Mouse (Mus musculus) heart, postnatal 0 days (tissue): ENCODE measurements around the gene Mmel1. TPM values are rescaled to one million over a fixed set of nuclear protein-coding genes. Genes with fewer than 3 reads are reported as not detected.
A peak's percentile ranks its signal among the peaks of the same experiment; 100 is the strongest.

Source experiments
- ATAC-seq: fragments of 200-750 bp; cut with Nextera tagmentation; 2 replicates; pipeline ENCODE4 v1.8.0; 2017; ENCODE audit warnings: low read depth, moderate number of reproducible peaks, moderate library complexity; ENCODE audit not compliant: insufficient read depth
- DNase-seq: peaks from one replicate; pipeline ENCODE4 v3.0.0-alpha.2; 2016; ENCODE audit warnings: low spot score
- H3K27ac ChIP-seq: fragments of 300-500 bp; sonication (generic); 2 replicates; pipeline ENCODE4 v1.5.1; 2014; ENCODE audit warnings: low read depth, mild to moderate bottlenecking
- H3K27me3 ChIP-seq: fragments of 300-500 bp; sonication (generic); 2 replicates; pipeline ENCODE4 v1.6.1; 2014; ENCODE audit warnings: low read length, mixed read lengths; ENCODE audit not compliant: control insufficient read depth, insufficient read depth
- H3K36me3 ChIP-seq: fragments of 300-500 bp; sonication (generic); replicated peaks from 2 replicates; pipeline ENCODE4 v1.6.1; 2014; ENCODE audit warnings: low read length, mixed read lengths; ENCODE audit not compliant: control insufficient read depth, insufficient read depth
- H3K4me1 ChIP-seq: fragments of 300-500 bp; sonication (generic); 2 replicates; pipeline ENCODE4 v1.6.1; 2014; ENCODE audit warnings: antibody characterized with exemption; ENCODE audit not compliant: control insufficient read depth, insufficient read depth
- H3K4me2 ChIP-seq: fragments of 300-500 bp; sonication (generic); 2 replicates; pipeline ENCODE4 v1.6.1; 2014; ENCODE audit warnings: low read depth, mild to moderate bottlenecking, low read length, moderate library complexity
- H3K4me3 ChIP-seq: fragments of 300-500 bp; sonication (generic); 2 replicates; pipeline ENCODE4 v1.5.1; 2014; ENCODE audit warnings: low read depth, low read length
- H3K9ac ChIP-seq: fragments of 300-500 bp; sonication (generic); replicated peaks from 2 replicates; pipeline ENCODE4 v1.6.1; 2014; ENCODE audit warnings: low read depth, low read length, mixed read lengths
- H3K9me3 ChIP-seq: fragments of 300-500 bp; sonication (generic); replicated peaks from 2 replicates; pipeline ENCODE4 v1.6.1; 2016; ENCODE audit warnings: low read length; ENCODE audit not compliant: control insufficient read depth
- CTCF ChIP-seq: IDR thresholded peaks from 2 replicates; pipeline ENCODE4 v1.5.1; 2016; ENCODE audit warnings: antibody characterized with exemption, control low read depth, low read depth
- EP300 ChIP-seq: IDR thresholded peaks from 2 replicates; pipeline ENCODE4 v1.6.1; 2016; ENCODE audit warnings: antibody characterized with exemption, low read depth
- WGBS: fragments of 180-500 bp; shearing (Covaris S2); extraction: QIAGEN DNeasy Blood & Tissue Kit; methylation state at CpG from one replicate; pipeline ENCODE4 v1.1.7; 2014; 5-methylcytosine and 5-hydroxymethylcytosine counted together
- polyA plus RNA-seq: library from polyadenylated mRNA; unstranded; fragments of >200 nt; fragmentation: Nextera tagmentation; extraction: Ambion mirVana; gene quantifications from 2 replicates; pipeline ENCODE4 v1.2.1, GENCODE M21; 2015
- total RNA-seq: library from RNA; depleted of rRNA; stranded (reverse); fragments of >200 nt; gene quantifications from 2 replicates; pipeline ENCODE4 v1.2.3, GENCODE M21; 2014; ENCODE audit warnings: low replicate concordance

Mmel1 gene
- total and polyA plus RNA-seq, 2 experiments from 2014 or later = 0.07 to 0.34 TPM

GRCm38 (mm10) chr4:154910606-154911522, 41.5 kb downstream of the Mmel1 start:
- no peak for DNase-seq
- no peaks in the 10 kb centered on the region for H3K27me3 ChIP-seq
- H3K4me1 ChIP-seq = no peaks in the 10 kb centered on the region
- H3K4me2 ChIP-seq = no peak overlapping the region
- TF ChIP-seq EP300 (no peak), CTCF (no peak)
- H3K27ac ChIP-seq = no peak overlapping the region
- ATAC-seq = 0 out of 2 replicates have a peak, but pooled peaks have one; percentile 11
- H3K9me3 ChIP-seq = no peaks in the 10 kb centered on the region
- H3K9ac ChIP-seq = no peak overlapping the region
- H3K4me3 ChIP-seq = no peak overlapping the region
- 30% methylated on average over 15 of the region's 15 CpGs for WGBS
- no peaks in the 10 kb centered on the region for H3K36me3 ChIP-seq

DNA sequence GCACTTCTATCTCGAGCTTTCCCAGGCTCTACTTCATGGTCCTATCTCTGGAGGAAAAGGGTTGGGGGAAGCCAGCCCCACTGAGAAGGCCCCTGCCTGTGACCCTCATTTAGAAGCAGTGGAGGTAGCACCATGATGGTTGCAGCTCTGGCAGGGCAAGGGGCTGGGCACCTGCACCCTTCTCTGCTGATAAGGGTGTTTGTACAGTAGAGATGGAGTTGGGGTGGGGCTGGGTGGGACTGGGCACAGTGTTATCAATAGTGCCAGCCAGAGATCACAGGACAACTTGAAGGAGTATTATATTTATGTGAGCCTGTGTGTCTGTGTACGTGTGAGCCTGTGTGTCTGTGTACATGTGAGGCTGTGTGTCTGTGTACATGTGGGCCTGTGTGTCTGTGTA, 42.3 kb downstream of the Mmel1 start:
- Histone ChIP-seq H3K4me3 (no peak overlapping the region), H3K27ac (no peak overlapping the region), H3K27me3 (no peaks in the 10 kb centered on the region), H3K4me1 (no peaks in the 10 kb centered on the region), H3K4me2 (no peak overlapping the region), H3K36me3 (no peaks in the 10 kb centered on the region), H3K9ac (no peak overlapping the region), H3K9me3 (no peaks in the 10 kb centered on the region)
- no peak for ATAC-seq
- 51% methylated on average over 2 of the region's 2 CpGs for WGBS
- TF ChIP-seq CTCF (no peak), EP300 (no peak)
- no peak for DNase-seq

DNA sequence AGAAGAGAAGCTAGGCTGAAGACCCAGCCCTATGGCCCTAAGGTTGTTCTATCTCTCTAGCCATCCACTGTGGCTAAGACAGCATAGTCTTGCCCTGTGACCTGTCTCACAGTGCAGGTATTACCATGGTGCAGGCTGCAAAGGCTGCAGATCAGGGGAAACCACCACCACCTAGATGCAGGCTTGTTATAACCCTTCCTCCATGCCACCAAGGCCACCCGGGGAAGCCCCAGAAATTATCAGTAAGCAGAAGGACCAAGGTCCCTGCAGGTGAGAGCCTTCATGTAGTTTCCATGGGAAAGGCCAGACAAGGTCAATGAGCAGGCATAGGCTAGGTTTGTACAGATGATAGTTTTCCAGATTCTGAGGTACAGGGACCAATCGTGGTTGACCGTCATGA, 44.5 kb downstream of the Mmel1 start:
- H3K27ac ChIP-seq = no peak overlapping the region
- H3K9ac ChIP-seq = no peak overlapping the region
- H3K4me3 ChIP-seq = no peak overlapping the region
- DNase-seq = no peak
- H3K27me3 ChIP-seq = no peaks in the 10 kb centered on the region
- ATAC-seq = no peak
- H3K36me3 ChIP-seq = no peaks in the 10 kb centered on the region
- no peak overlapping the region for H3K4me2 ChIP-seq
- TF ChIP-seq EP300 (no peak), CTCF (no peak)
- no peaks in the 10 kb centered on the region for H3K4me1 ChIP-seq
- H3K9me3 ChIP-seq = 0 out of 2 replicates have a peak, but pooled peaks cover 4% of the 10 kb centered on the region
- WGBS = 88% methylated on average over 3 of the region's 3 CpGs

- 96% methylated on average over 4 of the region's 4 CpGs for WGBS
- no peak overlapping the region for H3K27ac ChIP-seq
- H3K9me3 ChIP-seq = 0 out of 2 replicates have a peak, but pooled peaks cover 4% of the 10 kb centered on the region
- TF ChIP-seq EP300 = no peak
- no peak for TF ChIP-seq CTCF
- H3K36me3 ChIP-seq = no peaks in the 10 kb centered on the region
- DNase-seq = no peak
- ATAC-seq = no peak
- H3K4me1 ChIP-seq = no peaks in the 10 kb centered on the region
- H3K27me3 ChIP-seq = no peaks in the 10 kb centered on the region
- H3K9ac ChIP-seq = no peak overlapping the region
- H3K4me3 ChIP-seq = no peak overlapping the region
- H3K4me2 ChIP-seq = no peak overlapping the region
Measured at GRCm38 (mm10) chr4:154914252-154914651, 44.9 kb downstream of the Mmel1 start.

- WGBS = 72% methylated on average over 3 of the region's 3 CpGs
Measured at GRCm38 (mm10) chr4:154914707-154915106, 45.3 kb downstream of the Mmel1 start.

More at GRCm38 (mm10) chr4:154914707-154915106, 45.3 kb downstream of the Mmel1 start:
- Histone ChIP-seq H3K4me3 (no peak overlapping the region), H3K36me3 (no peaks in the 10 kb centered on the region), H3K27me3 (no peaks in the 10 kb centered on the region), H3K9ac (no peak overlapping the region), H3K4me2 (no peak overlapping the region), H3K4me1 (no peaks in the 10 kb centered on the region), H3K9me3 (0 out of 2 replicates have a peak, but pooled peaks cover 4% of the 10 kb centered on the region), H3K27ac (no peak overlapping the region)
- ATAC-seq (no peak), DNase-seq (no peak)
- TF ChIP-seq CTCF (no peak), EP300 (no peak)
